Mouse (Mus musculus) hindlimb bud, embryonic 11.5 days (tissue): ENCODE data around the gene Hoxb8.

Experiments used
- DNase-seq: peaks from one replicate; pipeline ENCODE4 v3.0.0-alpha.2; 2012; ENCODE audit warnings: low read depth, low spot score; ENCODE audit errors: extremely low spot score

Hoxb8 gene

GRCm38 (mm10) chr11:96327750-96328149 lies 46.0 kb downstream of the Hoxb8 start:
- no peak for DNase-seq

DNA sequence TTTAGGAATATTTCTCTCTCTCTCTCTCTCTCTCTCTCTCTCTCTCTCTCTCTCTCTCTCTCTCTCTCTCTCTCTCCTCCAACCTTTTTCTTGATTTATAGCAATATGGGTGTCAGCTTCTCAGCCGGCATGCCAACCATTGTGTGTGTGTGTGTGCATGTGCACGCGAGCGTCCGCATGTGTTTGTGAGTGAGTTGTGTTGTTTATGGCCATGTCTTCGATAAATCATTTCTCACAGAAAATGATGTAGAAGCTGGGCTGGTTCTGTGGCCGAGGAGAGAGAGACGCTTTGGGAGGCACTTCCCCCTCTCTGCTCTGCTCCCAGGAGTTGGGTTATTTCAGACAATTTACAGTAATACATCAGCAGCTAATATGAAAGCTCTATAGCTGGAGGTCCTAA lies 46.9 kb downstream of the Hoxb8 start:
- DNase-seq: no peak

- no peak for DNase-seq
These were observed 50.4 kb downstream of the Hoxb8 start for GRCm38 (mm10) chr11:96332105-96332504.

DNA sequence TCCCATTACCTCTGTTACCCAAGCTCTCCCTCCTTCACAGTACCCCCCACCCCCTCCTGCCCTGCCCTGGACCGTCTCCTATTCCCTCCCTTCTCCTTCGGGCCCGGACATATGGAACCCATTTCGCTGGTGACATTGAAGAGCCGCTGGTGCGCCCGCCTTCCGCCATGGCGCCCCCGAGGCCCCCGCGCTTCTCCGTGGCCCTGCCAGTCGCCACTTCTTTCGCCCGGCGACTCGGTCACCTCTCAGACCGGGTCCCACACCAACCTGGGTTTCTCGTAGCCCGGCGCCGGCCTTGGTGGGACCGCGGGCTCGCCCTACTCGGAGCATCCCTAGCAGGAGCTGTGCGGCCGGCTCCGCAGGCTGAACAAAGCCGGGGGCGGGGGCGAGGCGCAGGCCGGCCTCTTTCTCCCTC lies 50.9 kb downstream of the Hoxb8 start:
- no peak for DNase-seq

DNA sequence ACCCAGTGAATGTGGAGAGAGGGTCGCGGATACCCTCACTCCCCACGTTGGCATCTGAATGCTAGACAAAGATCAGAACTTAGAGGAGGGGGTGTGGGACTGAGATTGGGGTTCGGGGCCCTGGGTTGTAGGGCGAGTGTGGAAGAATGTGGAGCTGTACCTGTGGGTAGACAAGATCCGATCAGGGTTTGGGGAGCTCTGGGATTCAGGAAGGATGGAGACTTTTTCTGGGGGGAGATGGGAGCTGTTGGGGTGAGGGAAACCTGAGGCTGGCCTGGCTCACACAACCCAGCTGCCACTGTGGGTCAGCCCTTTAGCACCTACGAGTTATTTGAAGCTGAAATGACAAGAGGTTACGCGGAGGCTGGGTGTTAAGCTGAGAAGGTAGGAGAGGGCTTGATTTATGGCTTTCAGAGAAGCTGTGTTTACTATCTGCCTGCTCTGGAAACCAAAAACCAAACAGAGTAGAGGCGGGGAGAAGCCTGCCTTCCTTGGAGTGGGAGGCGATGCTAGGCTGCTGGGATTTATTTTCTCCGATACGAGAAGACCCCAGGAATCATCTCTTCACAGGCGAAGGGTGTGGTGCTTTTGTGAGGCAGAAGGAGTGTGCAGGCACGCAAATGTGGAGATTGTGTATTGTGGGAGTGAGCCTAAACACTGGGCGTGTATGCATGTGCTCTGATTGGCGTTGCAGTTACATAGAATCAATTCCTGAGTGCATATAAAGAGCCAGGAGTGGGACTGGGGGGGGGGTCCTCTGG lies 51.7 kb downstream of the Hoxb8 start:
- no peak for DNase-seq

GRCm38 (mm10) chr11:96334002-96334364 lies 52.3 kb downstream of the Hoxb8 start:
- no peak for DNase-seq
